Mouse (Mus musculus) MEL (cell line): ENCODE results near the gene Fdxacb1. TPM values are rescaled to one million over a fixed set of nuclear protein-coding genes. Genes with fewer than 3 reads are reported as not detected.

Experiments
- DNase-seq: peaks from one replicate; pipeline ENCODE4 v3.0.0; 2011; ENCODE audit warnings: low read depth, low spot score
- H3K27ac ChIP-seq: 2 replicates; pipeline ENCODE4 v1.5.1; 2012; ENCODE audit warnings: low read depth, mild to moderate bottlenecking, control low read depth, low read length, moderate library complexity; ENCODE audit not compliant: control insufficient read depth
- H3K27me3 ChIP-seq, 2 experiments: fragments of 150-350 bp in 1 of 2; sonication (generic) in 1 of 2; 2 replicates each; pipeline ENCODE4 v1.6.1; 2012; ENCODE audit warnings: low read length in 2 of 2, mild to moderate bottlenecking in 2 of 2, improper control_type of control experiment in 1 of 2, moderate library complexity in 1 of 2; ENCODE audit not compliant: insufficient read depth in 2 of 2, control insufficient read depth in 1 of 2
- H3K36me3 ChIP-seq, 2 experiments: 2 replicates each; pipeline ENCODE4 v1.6.1; 2012 to 2014; ENCODE audit warnings: low read length in 2 of 2, improper control_type of control experiment in 1 of 2, inconsistent platforms in 1 of 2, mild to moderate bottlenecking in 1 of 2; ENCODE audit not compliant: insufficient read depth in 2 of 2, control insufficient read depth in 1 of 2
- H3K4me1 ChIP-seq, 2 experiments: fragments of 150-350 bp in 1 of 2; sonication (generic) in 1 of 2; 2 replicates each; pipeline ENCODE4 v1.6.1; 2012; ENCODE audit warnings: low read length in 2 of 2, improper control_type of control experiment in 1 of 2, mild to moderate bottlenecking in 1 of 2; ENCODE audit not compliant: insufficient read depth in 2 of 2, control insufficient read depth in 1 of 2
- H3K4me3 ChIP-seq, 2 experiments: fragments of 150-350 bp in 1 of 2; sonication (generic) in 1 of 2; 2 replicates each; pipeline ENCODE4 v1.5.1; 2012; ENCODE audit warnings: low read depth in 2 of 2, low read length in 2 of 2, mild to moderate bottlenecking in 2 of 2, moderate library complexity in 2 of 2, control low read depth in 1 of 2, improper control_type of control experiment in 1 of 2; ENCODE audit not compliant: control insufficient read depth in 1 of 2, insufficient read depth in 1 of 2
- H3K79me2 ChIP-seq: 2 replicates; pipeline ENCODE4 v1.6.1; 2012; ENCODE audit warnings: mild to moderate bottlenecking, low read length, moderate library complexity; ENCODE audit not compliant: control insufficient read depth, poor library complexity, insufficient read depth
- H3K9ac ChIP-seq: 2 replicates; pipeline ENCODE4 v1.6.1; 2012; ENCODE audit warnings: low read depth, mild to moderate bottlenecking, control low read depth, low read length, moderate library complexity; ENCODE audit not compliant: control insufficient read depth, poor library complexity, severe bottlenecking
- H3K9me3 ChIP-seq: fragments of 150-350 bp; sonication (generic); replicated peaks from 2 replicates; pipeline ENCODE4 v1.6.1; 2012; ENCODE audit warnings: mild to moderate bottlenecking, low read length, improper control_type of control experiment, moderate library complexity; ENCODE audit not compliant: insufficient read depth
- BHLHE40 ChIP-seq: IDR thresholded peaks from 2 replicates; pipeline ENCODE4 v1.6.1; 2012; ENCODE audit warnings: low read depth, mild to moderate bottlenecking, inconsistent platforms, low read length, improper control_type of control experiment, borderline replicate concordance
- CHD1 ChIP-seq: IDR thresholded peaks from 2 replicates; pipeline ENCODE4 v1.6.1; 2012; ENCODE audit warnings: low read depth, mild to moderate bottlenecking, inconsistent platforms, low read length, improper control_type of control experiment
- ELF1 ChIP-seq: IDR thresholded peaks from 2 replicates; pipeline ENCODE4 v1.6.1; 2014; ENCODE audit warnings: low read depth, mild to moderate bottlenecking, inconsistent platforms, low read length, improper control_type of control experiment, moderate library complexity
- EP300 ChIP-seq, 2 experiments: IDR thresholded peaks; 2 replicates each; pipeline ENCODE4 v1.6.1; 2011; ENCODE audit warnings: improper control_type of control experiment in 2 of 2, low read length in 2 of 2, low read depth in 1 of 2, mild to moderate bottlenecking in 1 of 2
- ETS1 ChIP-seq: IDR thresholded peaks from 2 replicates; pipeline ENCODE4 v1.6.1; 2012; ENCODE audit warnings: low read depth, mild to moderate bottlenecking, inconsistent platforms, low read length, improper control_type of control experiment, moderate library complexity
- GABPA ChIP-seq: IDR thresholded peaks from 2 replicates; pipeline ENCODE4 v1.6.1; 2012; ENCODE audit warnings: low read depth, mild to moderate bottlenecking, inconsistent platforms, low read length, improper control_type of control experiment, moderate library complexity
- GATA1 ChIP-seq: IDR thresholded peaks from 2 replicates; pipeline ENCODE4 v1.6.1; 2011; ENCODE audit warnings: low read depth, low read length, improper control_type of control experiment
- HCFC1 ChIP-seq: IDR thresholded peaks from 2 replicates; pipeline ENCODE4 v1.6.1; 2012; ENCODE audit warnings: low read depth, mild to moderate bottlenecking, inconsistent platforms, low read length, improper control_type of control experiment, moderate library complexity
- KAT2A ChIP-seq: conservative IDR thresholded peaks from 2 replicates; pipeline ENCODE4 v1.6.1; 2012; ENCODE audit warnings: low read depth, low read length, improper control_type of control experiment, inconsistent platforms
- MAFK ChIP-seq: IDR thresholded peaks from 2 replicates; pipeline ENCODE4 v1.6.1; 2011; ENCODE audit warnings: low read depth, mild to moderate bottlenecking, low read length, improper control_type of control experiment, borderline replicate concordance
- MAX ChIP-seq: IDR thresholded peaks from 2 replicates; pipeline ENCODE4 v1.6.1; 2011; ENCODE audit warnings: low read length, improper control_type of control experiment
- MXI1 ChIP-seq: IDR thresholded peaks from 2 replicates; pipeline ENCODE4 v1.6.1; 2011; ENCODE audit warnings: mild to moderate bottlenecking, low read depth, low read length, improper control_type of control experiment
- MYB ChIP-seq: IDR thresholded peaks from 2 replicates; pipeline ENCODE4 v1.6.1; 2011; ENCODE audit warnings: mild to moderate bottlenecking, low read depth, low read length, improper control_type of control experiment
- MYC ChIP-seq: IDR thresholded peaks from 2 replicates; pipeline ENCODE4 v1.6.1; 2011; ENCODE audit warnings: low read depth, mild to moderate bottlenecking, low read length, improper control_type of control experiment, moderate library complexity
- NELFE ChIP-seq: IDR thresholded peaks from 2 replicates; pipeline ENCODE4 v1.6.1; 2011; ENCODE audit warnings: low read depth, low read length, improper control_type of control experiment
- NRF1 ChIP-seq: IDR thresholded peaks from 2 replicates; pipeline ENCODE4 v1.6.1; 2014; ENCODE audit warnings: low read depth, mild to moderate bottlenecking, inconsistent platforms, low read length, improper control_type of control experiment, moderate library complexity; ENCODE audit not compliant: poor library complexity, insufficient read depth, severe bottlenecking
- POLR2A ChIP-seq, 2 experiments: IDR thresholded peaks; 2 replicates each; pipeline ENCODE4 v1.6.1; 2011 to 2012; ENCODE audit warnings: low read length in 2 of 2, mild to moderate bottlenecking in 2 of 2, control low read depth in 1 of 2, improper control_type of control experiment in 1 of 2, low read depth in 1 of 2, moderate library complexity in 1 of 2; ENCODE audit not compliant: control insufficient read depth in 1 of 2, insufficient read depth in 1 of 2, poor library complexity in 1 of 2
- POLR2AphosphoS2 ChIP-seq: IDR thresholded peaks from 2 replicates; pipeline ENCODE4 v1.6.1; 2011; ENCODE audit warnings: low read length, improper control_type of control experiment
- POLR2AphosphoS5 ChIP-seq: IDR thresholded peaks from 2 replicates; pipeline ENCODE4 v1.6.1; 2012; ENCODE audit warnings: low read depth, borderline replicate concordance, mild to moderate bottlenecking, inconsistent platforms, low read length, moderate library complexity, mixed read lengths
- SIN3A ChIP-seq: IDR thresholded peaks from 2 replicates; pipeline ENCODE4 v1.6.1; 2012; ENCODE audit warnings: low read length, improper control_type of control experiment, inconsistent platforms
- SMC3 ChIP-seq: IDR thresholded peaks from 2 replicates; pipeline ENCODE4 v1.6.1; 2011; ENCODE audit warnings: low read depth, low read length, improper control_type of control experiment
- TAL1 ChIP-seq: IDR thresholded peaks from 2 replicates; pipeline ENCODE4 v1.6.1; 2012; ENCODE audit warnings: mild to moderate bottlenecking, inconsistent platforms, low read length, moderate library complexity, mixed read lengths
- TBP ChIP-seq: IDR thresholded peaks from 2 replicates; pipeline ENCODE4 v1.8.0; 2011; ENCODE audit warnings: low read depth, low read length, improper control_type of control experiment
- TCF12 ChIP-seq: IDR thresholded peaks from 2 replicates; pipeline ENCODE4 v1.6.1; 2014; ENCODE audit warnings: low read depth, mild to moderate bottlenecking, inconsistent platforms, low read length, improper control_type of control experiment, moderate library complexity
- UBTF ChIP-seq: IDR thresholded peaks from 2 replicates; pipeline ENCODE4 v1.6.1; 2012; ENCODE audit warnings: low read depth, mild to moderate bottlenecking, inconsistent platforms, low read length, improper control_type of control experiment, moderate library complexity, borderline replicate concordance; ENCODE audit not compliant: insufficient read depth
- USF1 ChIP-seq: IDR thresholded peaks from 2 replicates; pipeline ENCODE4 v1.6.1; 2014; ENCODE audit warnings: low read depth, mild to moderate bottlenecking, inconsistent platforms, low read length, improper control_type of control experiment, moderate library complexity
- USF2 ChIP-seq, 2 experiments: IDR thresholded peaks; 2 replicates each; pipeline ENCODE4 v1.6.1; 2011 to 2012; ENCODE audit warnings: improper control_type of control experiment in 2 of 2, low read length in 2 of 2, borderline replicate concordance in 1 of 2, inconsistent platforms in 1 of 2, low read depth in 1 of 2, mild to moderate bottlenecking in 1 of 2; ENCODE audit not compliant: insufficient read depth in 1 of 2
- ZC3H11A ChIP-seq: IDR thresholded peaks from 2 replicates; pipeline ENCODE4 v1.6.1; 2012; ENCODE audit warnings: low read depth, mild to moderate bottlenecking, inconsistent platforms, low read length, improper control_type of control experiment
- ZMIZ1 ChIP-seq: IDR thresholded peaks from 2 replicates; pipeline ENCODE4 v1.6.1; 2012; ENCODE audit warnings: low read depth, mild to moderate bottlenecking, inconsistent platforms, low read length, improper control_type of control experiment, moderate library complexity
- polyA plus RNA-seq, 2 experiments: library from polyadenylated mRNA; stranded (reverse) in 1 of 2; unstranded in 1 of 2; fragments of >175 nt in 1 of 2; fragments of >200 nt in 1 of 2; gene quantifications; 2 replicates each; pipeline versions ENCODE4 v1.2.1 to v1.2.4; 2012; ENCODE audit warnings: low replicate concordance in 2 of 2, low read depth in 1 of 2; ENCODE audit not compliant: insufficient read length in 2 of 2, insufficient read depth in 1 of 2, missing spikeins in 1 of 2
- total RNA-seq: library from RNA; depleted of rRNA; stranded (reverse); fragments of 300-350 nt; gene quantifications from 2 replicates; pipeline ENCODE4 v1.2.3, GENCODE M21; 2012

Gene Fdxacb1
- total and polyA plus RNA-seq, 3 experiments: 6.5 to 9.7 TPM; not detected in 1

DNA sequence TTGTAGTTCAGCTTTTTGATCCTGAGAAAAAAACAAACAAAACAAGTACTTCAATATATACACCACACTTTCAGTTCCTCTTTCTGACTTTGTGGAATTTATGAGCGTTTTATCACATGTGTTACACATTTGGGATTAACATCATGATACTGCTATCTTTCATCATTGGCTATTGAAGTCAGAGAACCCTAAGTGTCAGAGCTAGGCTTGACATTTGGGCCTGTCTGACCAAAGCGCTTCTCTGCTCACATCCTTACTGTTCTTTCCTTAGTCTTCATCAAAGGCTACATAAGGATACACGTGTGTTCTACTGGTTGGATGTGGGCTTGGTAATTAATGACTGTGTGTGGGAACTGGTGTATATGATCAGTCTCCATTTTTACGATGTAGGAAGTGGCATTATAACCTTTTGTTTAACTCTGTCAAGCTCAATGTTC lies 6.0 kb downstream of the Fdxacb1 start:
- H3K9ac ChIP-seq: peak overlapping the region; percentile 88
- TF ChIP-seq SIN3A: peak; percentile 91
- peak; percentile 93 for TF ChIP-seq GATA1
- TF ChIP-seq EP300 (IDR thresholded peaks at IDR 0.05; ENCODE audit: low read depth in 1 of 2, low read length in 2 of 2): peak; percentile 77 to 92
- TF ChIP-seq MAFK: no peak
- no peak; the same call in none of the 2 replicates for TF ChIP-seq TBP
- TF ChIP-seq POLR2AphosphoS5: no peak
- peak; percentile 61; the same call in 1 of the 2 replicates for TF ChIP-seq POLR2AphosphoS2
- TF ChIP-seq ELF1: peak; percentile 15; the same call in 1 of the 2 replicates
- no peak; the same call in 1 of the 2 replicates for TF ChIP-seq BHLHE40
- TF ChIP-seq MYB: no peak
- no peak for TF ChIP-seq HCFC1
- no peak for TF ChIP-seq USF2 (IDR thresholded peaks at IDR 0.05; ENCODE audit: borderline replicate concordance in 1 of 2, insufficient read depth in 1 of 2, low read depth in 1 of 2, low read length in 2 of 2)
- TF ChIP-seq MXI1: peak; percentile 92
- TF ChIP-seq ZC3H11A: no peak
- TF ChIP-seq TAL1: peak; percentile 49
- TF ChIP-seq USF1: no peak
- TF ChIP-seq TCF12: peak; percentile 84
- TF ChIP-seq POLR2A (IDR thresholded peaks at IDR 0.05; ENCODE audit: control insufficient read depth in 1 of 2, insufficient read depth in 1 of 2, low read depth in 1 of 2, low read length in 2 of 2, poor library complexity in 1 of 2): 0 out of 4 replicates have a peak, but pooled peaks of 1 of the 2 experiments have one; percentile 32
- no peak for TF ChIP-seq NRF1
- TF ChIP-seq KAT2A: no peak
- no peak for TF ChIP-seq UBTF
- TF ChIP-seq ZMIZ1: no peak
- TF ChIP-seq MAX: peak; percentile 78
- TF ChIP-seq NELFE: peak; percentile 34
- TF ChIP-seq CHD1: 0 out of 2 replicates have a peak, but pooled peaks have one; percentile 60
- TF ChIP-seq MYC: peak; percentile 79
- peak; percentile 83 for TF ChIP-seq ETS1
- no peak for TF ChIP-seq GABPA
- no peak for TF ChIP-seq SMC3
- peaks cover 0 to 12% of the 10 kb centered on the region in 2 experiments; a peak in 3 of 4 replicates for H3K4me1 ChIP-seq
- peak overlapping the region; percentile 82 for H3K27ac ChIP-seq
- no peaks in the 10 kb centered on the region for H3K9me3 ChIP-seq
- peaks cover 10% of the 10 kb centered on the region for H3K79me2 ChIP-seq
- peak; percentile 83 for DNase-seq
- H3K4me3 ChIP-seq: peak overlapping the region; percentile 55 to 95
- H3K36me3 ChIP-seq: peaks cover 0 to 17% of the 10 kb centered on the region in 2 experiments; a peak in 2 of 4 replicates
- H3K27me3 ChIP-seq: no peaks in the 10 kb centered on the region
